Mouse (Mus musculus): ENCODE measurements at regions not wholly inside any gene's neighbourhood (a gene's known extent, or its start where the extent isn't known, plus 50 kb on each side); places are given as distances from the start of the nearest gene placed in this dataset.
A peak's percentile ranks its signal among the peaks of the same experiment; 100 is the strongest.
"Not testable (repeated sequence)": the region's sequence is repeated elsewhere in the genome, so short reads cannot be mapped to it uniquely, and the experiment has no call there.

DNA sequence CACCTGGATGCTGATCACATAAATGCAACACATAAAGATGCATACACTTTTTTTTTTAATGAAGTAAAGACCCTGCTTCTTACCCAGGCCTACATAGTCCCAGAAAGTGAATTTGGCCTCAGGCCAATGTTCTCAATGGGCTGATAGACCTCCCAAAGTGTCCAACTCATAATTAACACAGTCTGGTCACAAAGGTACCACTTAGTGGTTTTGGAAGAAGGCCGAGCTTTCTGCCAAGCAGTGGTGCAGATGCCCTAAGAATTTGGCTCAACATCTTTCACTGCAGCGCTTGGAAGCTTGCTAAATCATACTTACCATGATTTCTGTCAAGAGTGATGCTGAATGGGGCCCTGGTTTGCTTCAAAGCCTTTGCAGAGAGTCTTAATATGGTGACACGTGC, 706.4 kb upstream of the Rag2 start:
- no peak for DNase-seq

- DNase-seq, result no peak
These were observed 704.8 kb upstream of the Rag2 start for GRCm38 (mm10) chr2:100919537-100920212.

DNA sequence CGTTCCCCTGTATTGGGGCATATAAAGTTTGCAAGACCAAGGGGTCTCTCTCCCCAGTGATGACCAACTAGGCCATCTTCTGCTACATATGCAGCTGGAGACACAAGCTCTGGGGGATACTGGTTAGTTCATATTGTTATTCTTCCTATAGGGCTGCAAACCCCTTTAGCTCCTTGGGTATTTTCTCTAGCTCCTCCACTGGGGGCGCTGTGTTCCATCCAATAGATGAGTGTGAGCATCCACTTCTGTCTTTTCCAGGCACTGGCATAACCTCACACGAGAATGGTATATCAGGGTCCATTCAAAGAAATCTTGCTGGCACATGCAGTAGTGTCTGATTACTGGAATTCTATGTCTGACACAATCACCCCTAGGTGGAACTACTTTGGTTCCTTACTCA, 675.9 kb upstream of the Rag2 start:
- not testable (repeated sequence) for DNase-seq

GRCm38 (mm10) chr2:100959412-100959811, 665.1 kb upstream of the Rag2 start:
- DNase-seq, result no peak

GRCm38 (mm10) chr2:100964584-100964983, 659.9 kb upstream of the Rag2 start:
- DNase-seq, result no peak

- no peak for DNase-seq
These were observed 647.3 kb upstream of the Rag2 start for GRCm38 (mm10) chr2:100977202-100977601.

DNA sequence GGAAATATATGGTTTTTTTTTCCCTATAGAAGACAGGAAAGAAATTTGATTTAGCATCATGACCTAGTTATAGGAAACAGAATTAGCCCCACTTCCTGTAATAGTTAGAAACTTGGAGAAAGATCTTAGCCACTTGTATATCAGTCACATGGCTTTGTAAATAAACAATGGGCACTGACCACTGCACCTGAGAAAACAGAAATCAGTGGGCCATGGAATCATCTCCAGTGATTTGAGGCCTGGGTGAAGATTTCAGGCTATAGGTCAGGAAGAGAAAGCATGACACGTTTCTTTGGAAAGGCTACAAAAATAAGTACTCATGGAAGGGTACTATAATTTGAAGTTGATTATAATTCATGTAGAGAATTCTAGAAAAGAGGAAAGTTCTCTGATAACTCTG, 642.2 kb upstream of the Rag2 start:
- no peak for DNase-seq

DNA sequence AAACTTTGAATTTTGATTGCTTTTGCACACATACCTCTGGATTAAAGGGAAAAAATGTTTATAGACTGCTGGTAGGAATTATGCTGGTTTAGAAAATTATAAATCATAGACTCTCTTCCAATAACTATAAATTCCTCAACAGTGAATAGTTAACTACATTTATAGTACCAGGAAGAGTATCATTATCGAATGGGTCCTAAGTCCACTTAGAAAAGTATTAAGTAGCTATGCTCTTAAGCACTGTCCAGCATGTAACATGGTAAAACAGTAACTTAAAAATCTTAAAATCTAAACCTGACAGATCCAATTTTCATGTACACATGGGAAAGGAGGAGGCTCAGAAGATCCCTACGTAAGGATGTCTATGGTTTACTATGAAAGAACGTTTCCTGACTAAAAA, 609.2 kb upstream of the Rag2 start:
- DNase-seq, result no peak

- no peak for DNase-seq
These were observed 605.1 kb upstream of the Rag2 start for GRCm38 (mm10) chr2:101019384-101019783.

DNA sequence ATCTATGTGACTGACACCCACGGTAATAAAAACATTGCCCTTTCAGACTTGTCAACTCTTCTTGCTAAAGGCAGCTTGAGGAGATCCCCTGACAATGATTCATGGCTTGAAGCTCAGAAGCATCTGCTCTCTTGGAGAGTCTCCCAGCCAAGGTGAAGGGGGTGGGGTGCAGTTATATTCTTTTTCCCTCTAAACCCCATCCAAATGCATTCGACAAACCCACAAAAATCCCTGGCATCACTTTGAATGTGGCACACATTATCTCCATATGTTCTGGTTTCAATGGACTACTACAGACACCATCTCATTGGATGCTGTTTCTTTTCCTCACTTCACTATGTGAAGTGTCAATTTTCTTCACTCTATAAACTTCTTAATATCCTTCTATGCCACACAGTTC, 603.0 kb upstream of the Rag2 start:
- no peak for DNase-seq

DNA sequence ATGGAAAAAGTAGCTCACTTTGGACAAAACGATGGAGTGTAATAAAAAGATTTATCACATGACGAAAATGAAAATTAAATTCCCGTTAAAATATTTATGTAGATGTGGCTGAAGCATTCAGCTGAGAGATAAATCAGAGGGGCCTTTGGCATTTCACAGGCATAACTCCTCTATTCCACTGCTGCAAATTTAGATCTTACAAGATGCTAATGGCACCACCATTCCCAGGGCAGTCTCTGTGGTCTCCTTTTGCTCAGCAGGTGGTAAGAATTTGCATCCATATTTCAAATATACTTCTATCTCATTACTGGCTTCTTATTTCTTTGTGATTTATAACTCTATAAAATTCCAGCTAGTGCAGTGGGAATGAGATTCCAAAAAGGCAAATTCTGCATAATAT, 581.5 kb upstream of the Rag2 start:
- no peak for DNase-seq

GRCm38 (mm10) chr2:101062939-101063338, 561.6 kb upstream of the Rag2 start:
- DNase-seq, result no peak

DNA sequence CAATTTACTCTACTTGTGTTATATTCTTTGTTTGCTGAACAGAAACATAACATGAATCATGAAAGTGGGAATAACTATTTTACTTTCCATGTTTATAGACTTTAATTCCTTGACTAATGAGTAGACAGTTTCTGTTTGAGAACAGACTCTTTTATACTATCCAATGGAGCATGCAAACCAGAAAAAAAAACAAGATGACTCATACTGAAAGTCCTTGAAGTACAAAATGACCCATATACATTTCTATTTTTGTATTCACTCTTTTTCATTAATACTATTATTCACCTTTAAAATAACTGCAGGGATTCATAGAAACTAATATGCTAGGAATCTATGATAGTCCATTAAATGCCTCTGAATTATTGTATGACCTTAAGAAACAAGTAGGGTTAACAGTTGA, 549.5 kb upstream of the Rag2 start:
- DNase-seq, result no peak

GRCm38 (mm10) chr2:101080231-101080630, 544.3 kb upstream of the Rag2 start:
- no peak for DNase-seq

DNA sequence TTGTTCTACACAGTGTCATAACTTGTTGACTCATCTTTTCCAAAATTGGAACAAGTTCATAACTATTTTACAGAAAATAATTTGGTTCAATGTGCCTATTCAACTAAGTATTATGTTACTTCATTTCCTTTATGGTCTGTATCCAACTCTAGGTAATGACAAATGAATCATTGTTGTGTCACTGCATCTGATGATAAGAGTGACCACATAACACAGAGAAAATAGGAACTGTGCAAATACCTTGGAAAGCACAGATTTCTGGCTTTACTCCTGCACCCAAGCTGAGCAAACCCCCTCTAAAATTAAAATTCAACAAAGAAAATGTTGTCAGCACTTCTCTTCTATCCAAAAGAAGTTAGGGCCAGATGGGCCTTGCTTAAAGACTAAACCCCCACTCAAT, 540.7 kb upstream of the Rag2 start:
- no peak for DNase-seq

DNA sequence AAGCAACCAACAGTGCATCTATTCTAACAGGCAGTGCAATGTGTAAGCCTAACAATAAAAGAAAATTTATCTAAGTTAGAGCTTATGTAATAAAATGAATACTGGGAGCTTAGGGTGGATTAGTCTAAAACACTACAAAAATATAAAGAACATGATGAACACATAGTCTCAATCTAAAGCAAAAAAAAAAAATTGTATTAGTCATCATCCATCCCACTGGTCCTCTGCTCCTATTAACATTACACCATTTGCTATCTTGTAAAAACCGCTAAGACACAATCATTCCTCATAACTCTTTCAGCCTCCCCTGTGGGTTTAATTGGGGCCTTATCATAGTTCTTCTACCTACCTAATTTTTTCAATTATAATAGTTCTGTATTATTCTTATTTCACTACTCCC, 539.9 kb upstream of the Rag2 start:
- DNase-seq, result no peak

DNA sequence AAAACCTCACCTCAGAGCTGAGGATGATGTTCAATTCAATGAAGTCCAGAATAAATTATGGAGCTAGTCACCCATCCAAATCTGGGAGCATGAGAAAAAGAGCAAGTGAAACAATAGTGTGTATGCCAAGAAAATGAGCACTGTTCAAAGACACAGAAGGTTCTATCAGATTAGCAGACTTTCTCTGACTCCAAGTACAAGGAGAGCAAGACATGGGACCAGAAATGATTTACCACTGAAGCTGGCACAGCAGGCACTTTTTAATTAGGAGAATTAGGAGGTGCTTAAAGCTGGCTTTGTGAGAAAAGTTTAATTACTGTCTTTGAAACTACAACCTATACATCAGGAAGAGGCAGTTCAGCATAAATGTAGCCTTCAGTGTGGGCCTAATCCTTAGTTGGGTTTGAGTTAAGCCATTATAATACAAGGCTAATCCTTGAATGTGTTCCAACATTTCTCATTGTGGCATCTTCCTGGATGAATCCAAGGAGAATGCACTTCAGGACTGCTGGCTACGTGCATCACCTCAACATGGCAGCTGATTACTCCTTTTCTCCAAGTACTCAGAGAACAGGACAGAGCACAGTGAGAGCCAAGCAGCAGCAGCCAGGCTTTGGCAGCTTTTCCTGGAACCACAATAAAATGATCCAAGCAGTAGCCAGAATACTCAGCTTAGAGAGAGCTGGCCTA, 517.2 kb upstream of the Rag2 start:
- no peak for DNase-seq

- no peak for DNase-seq
These were observed 487.7 kb upstream of the Rag2 start for GRCm38 (mm10) chr2:101136867-101137266.

- DNase-seq, result no peak
These were observed 484.6 kb upstream of the Rag2 start for GRCm38 (mm10) chr2:101139931-101140330.

GRCm38 (mm10) chr2:101156755-101157271, 467.7 kb upstream of the Rag2 start:
- DNase-seq, result no peak

- DNase-seq, result peak; percentile 19
These were observed 465.2 kb upstream of the Rag2 start for GRCm38 (mm10) chr2:101159276-101159675.

GRCm38 (mm10) chr2:101165942-101166341, 458.6 kb upstream of the Rag2 start:
- DNase-seq, result no peak

DNA sequence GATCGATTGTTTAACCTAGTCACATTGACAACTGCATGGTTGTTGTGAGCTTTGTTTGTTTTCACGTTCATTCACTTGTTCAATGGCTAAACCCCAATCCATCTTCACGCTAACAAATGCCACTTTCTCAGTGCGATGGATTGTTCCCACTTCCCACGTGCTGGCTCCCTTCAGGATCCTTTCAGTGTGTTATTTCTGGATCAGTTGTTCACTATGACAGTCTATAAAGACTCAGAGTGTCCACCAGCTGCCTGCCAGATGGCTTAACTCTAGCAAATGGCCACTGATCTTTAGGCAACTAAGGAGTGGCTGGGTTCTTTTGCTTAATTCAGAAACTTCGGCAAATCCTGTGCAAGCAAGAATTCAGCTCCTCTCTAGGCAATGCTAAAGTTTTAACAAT, 451.7 kb upstream of the Rag2 start:
- DNase-seq, result no peak

DNA sequence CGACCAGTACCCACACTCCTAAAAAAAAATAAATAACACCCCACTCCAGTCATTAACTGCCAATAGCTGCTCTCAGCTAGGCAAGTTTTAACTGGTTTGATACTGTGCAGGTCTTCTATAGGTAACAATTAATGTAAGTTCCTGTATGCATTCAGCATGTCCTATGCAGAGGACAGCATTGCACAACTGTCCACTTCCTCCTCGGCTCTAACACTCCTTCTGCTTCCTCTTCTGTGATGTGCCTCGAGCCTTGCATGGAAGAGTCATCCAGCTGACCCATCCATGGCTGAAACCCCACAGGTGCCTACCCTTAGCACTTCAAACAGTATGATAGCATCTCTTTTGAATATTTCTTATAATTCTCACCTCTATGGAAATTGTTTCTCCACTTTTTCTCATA, 449.4 kb upstream of the Rag2 start:
- no peak for DNase-seq

DNA sequence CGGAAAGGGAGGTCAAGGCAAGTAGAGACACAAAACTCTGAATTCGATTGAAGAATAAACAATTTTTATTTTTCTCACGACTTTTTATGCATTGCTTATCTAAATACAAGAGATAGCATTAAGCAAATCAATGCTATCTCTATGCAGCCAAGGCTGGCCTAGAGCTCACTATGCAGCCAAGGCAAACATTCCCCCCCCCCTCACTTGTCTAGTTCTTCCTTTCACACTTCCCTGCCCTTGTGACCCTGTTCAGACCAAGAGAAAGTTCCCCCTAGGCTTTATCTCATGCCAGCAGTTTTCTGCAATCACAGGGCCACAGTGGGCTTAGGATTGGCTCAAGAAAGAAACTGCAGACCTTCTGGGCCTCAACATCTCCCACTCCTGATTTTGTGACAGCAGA, 417.9 kb upstream of the Rag2 start:
- DNase-seq, result no peak

All from cerebellum, adult 8-10 months (tissue).